Mouse (Mus musculus) stomach, postnatal 0 days (tissue): Measurements from ENCODE around the gene Kdm5a. TPM values are rescaled to one million over a fixed set of nuclear protein-coding genes. Genes with fewer than 3 reads are reported as not detected.
A peak's percentile ranks its signal among the peaks of the same experiment; 100 is the strongest.

Experiments used
- ATAC-seq: fragments of 200-750 bp; cut with Nextera tagmentation; 2 replicates; pipeline ENCODE4 v1.8.0; 2017; ENCODE audit not compliant: low FRiP score, low TSS enrichment
- DNase-seq: peaks from one replicate; pipeline ENCODE4 v3.0.0-alpha.2; 2016; ENCODE audit warnings: low spot score
- H3K27ac ChIP-seq: fragments of 300-500 bp; sonication (generic); replicated peaks from 2 replicates; pipeline ENCODE4 v1.5.1; 2014; ENCODE audit warnings: mild to moderate bottlenecking, control low read depth
- H3K27me3 ChIP-seq: fragments of 300-500 bp; sonication (generic); 2 replicates; pipeline ENCODE4 v1.6.1; 2014; ENCODE audit warnings: low read length; ENCODE audit not compliant: control insufficient read depth, insufficient read depth
- H3K36me3 ChIP-seq: fragments of 300-500 bp; sonication (generic); 2 replicates; pipeline ENCODE4 v1.6.1; 2014; ENCODE audit warnings: low read length, mixed read lengths; ENCODE audit not compliant: control insufficient read depth, insufficient read depth
- H3K4me1 ChIP-seq: fragments of 300-500 bp; sonication (generic); replicated peaks from 2 replicates; pipeline ENCODE4 v1.6.1; 2014; ENCODE audit warnings: antibody characterized with exemption; ENCODE audit not compliant: control insufficient read depth, insufficient read depth
- H3K4me2 ChIP-seq: fragments of 300-500 bp; sonication (generic); replicated peaks from 2 replicates; pipeline ENCODE4 v1.6.1; 2014; ENCODE audit warnings: low read depth, mild to moderate bottlenecking, control low read depth, moderate library complexity
- H3K4me3 ChIP-seq: fragments of 300-500 bp; sonication (generic); 2 replicates; pipeline ENCODE4 v1.5.1; 2014; ENCODE audit warnings: low read depth, low read length, control low read depth
- H3K9ac ChIP-seq: fragments of 300-500 bp; sonication (generic); 2 replicates; pipeline ENCODE4 v1.6.1; 2014; ENCODE audit warnings: mild to moderate bottlenecking, low read length, control low read depth, mixed read lengths
- H3K9me3 ChIP-seq: fragments of 300-500 bp; sonication (generic); 2 replicates; pipeline ENCODE4 v1.6.1; 2016; ENCODE audit warnings: low read length; ENCODE audit not compliant: control insufficient read depth
- CTCF ChIP-seq: IDR thresholded peaks from 2 replicates; pipeline ENCODE4 v1.5.1; 2016; ENCODE audit warnings: antibody characterized with exemption, low read depth, mild to moderate bottlenecking, moderate library complexity
- EP300 ChIP-seq: optimal IDR thresholded peaks from 2 replicates; pipeline ENCODE3; 2016; ENCODE audit warnings: antibody characterized with exemption
- WGBS: fragments of 180-500 bp; shearing (Covaris S2); extraction: QIAGEN DNeasy Blood & Tissue Kit; methylation state at CpG from one replicate; pipeline ENCODE4 v1.1.7; 2014; 5-methylcytosine and 5-hydroxymethylcytosine counted together
- polyA plus RNA-seq: library from polyadenylated mRNA; unstranded; fragments of >200 nt; fragmentation: Nextera tagmentation; extraction: Ambion mirVana; gene quantifications from 2 replicates; pipeline ENCODE4 v1.2.1, GENCODE M21; 2015

Kdm5a gene
- polyA plus RNA-seq, 1 experiment from 2014 or later: 23.1 TPM

- ATAC-seq (no peak), DNase-seq (no peak)
- Histone ChIP-seq H3K4me1 (no peaks in the 10 kb centered on the region), H3K4me3 (no peak overlapping the region), H3K4me2 (no peak overlapping the region), H3K9ac (no peak overlapping the region), H3K36me3 (peaks cover 13% of the 10 kb centered on the region), H3K27me3 (no peaks in the 10 kb centered on the region), H3K9me3 (no peaks in the 10 kb centered on the region), H3K27ac (no peak overlapping the region)
- WGBS: 76% methylated on average over 2 of the region's 2 CpGs
- TF ChIP-seq EP300 (no peak), CTCF (peak; percentile 51)
Measured at GRCm38 (mm10) chr6:120332351-120332750, 31.6 kb upstream of the Kdm5a start.

GRCm38 (mm10) chr6:120343992-120344391, 19.9 kb upstream of the Kdm5a start:
- H3K4me3 ChIP-seq: no peak overlapping the region
- no peak overlapping the region for H3K27ac ChIP-seq
- H3K27me3 ChIP-seq: no peaks in the 10 kb centered on the region
- 41% methylated on average over 1 of the region's 1 CpGs for WGBS
- H3K9me3 ChIP-seq: no peaks in the 10 kb centered on the region
- no peaks in the 10 kb centered on the region for H3K4me1 ChIP-seq
- DNase-seq (no peak), ATAC-seq (no peak)
- H3K9ac ChIP-seq: no peak overlapping the region
- TF ChIP-seq EP300: no peak
- TF ChIP-seq CTCF: no peak
- H3K4me2 ChIP-seq: no peak overlapping the region
- H3K36me3 ChIP-seq: peaks cover 10% of the 10 kb centered on the region

GRCm38 (mm10) chr6:120349018-120349417, 14.9 kb upstream of the Kdm5a start:
- DNase-seq (no peak), ATAC-seq (no peak)
- H3K4me2 ChIP-seq: no peak overlapping the region
- no peak overlapping the region for H3K4me3 ChIP-seq
- peaks cover 5% of the 10 kb centered on the region for H3K36me3 ChIP-seq
- no peaks in the 10 kb centered on the region for H3K27me3 ChIP-seq
- 88% methylated on average over 3 of the region's 3 CpGs for WGBS
- no peaks in the 10 kb centered on the region for H3K4me1 ChIP-seq
- TF ChIP-seq CTCF (no peak), EP300 (no peak)
- no peaks in the 10 kb centered on the region for H3K9me3 ChIP-seq
- H3K9ac ChIP-seq: no peak overlapping the region
- no peak overlapping the region for H3K27ac ChIP-seq

- Histone ChIP-seq H3K9me3 (no peaks in the 10 kb centered on the region), H3K4me2 (peak overlapping the region; percentile 53), H3K27ac (peak overlapping the region; percentile 93), H3K36me3 (no peaks in the 10 kb centered on the region), H3K9ac (peak overlapping the region; percentile 71), H3K4me3 (peak overlapping the region; percentile 57), H3K27me3 (no peaks in the 10 kb centered on the region), H3K4me1 (peaks cover 4% of the 10 kb centered on the region; the same call in 1 of the 2 replicates)
- WGBS: 17% methylated on average over 5 of the region's 5 CpGs
- ATAC-seq: no peak
- DNase-seq: no peak
- TF ChIP-seq EP300 (no peak), CTCF (no peak)
Measured at GRCm38 (mm10) chr6:120356478-120356877, 7.4 kb upstream of the Kdm5a start.

- H3K9ac ChIP-seq: peak overlapping the region; percentile 71
- WGBS: under 1% methylated on average over 31 of the region's 31 CpGs
- H3K4me3 ChIP-seq: peak overlapping the region; percentile 57
- peak; percentile 98 for ATAC-seq
- no peaks in the 10 kb centered on the region for H3K9me3 ChIP-seq
- H3K4me2 ChIP-seq: peak overlapping the region; percentile 53
- H3K36me3 ChIP-seq: no peaks in the 10 kb centered on the region
- no peaks in the 10 kb centered on the region for H3K27me3 ChIP-seq
- TF ChIP-seq CTCF (peak; percentile 49), EP300 (no peak)
- peaks cover 4% of the 10 kb centered on the region; the same call in 1 of the 2 replicates for H3K4me1 ChIP-seq
- peak; percentile 85 for DNase-seq
- H3K27ac ChIP-seq: peak overlapping the region; percentile 93
Measured at GRCm38 (mm10) chr6:120356951-120357945, 6.7 kb upstream of the Kdm5a start.

- H3K9ac ChIP-seq: no peak overlapping the region
- no peak overlapping the region for H3K4me3 ChIP-seq
- 0 out of 2 replicates have a peak overlapping the region, but pooled peaks have one; percentile 13 for H3K27ac ChIP-seq
- TF ChIP-seq EP300: no peak
- no peak for TF ChIP-seq CTCF
- no peaks in the 10 kb centered on the region for H3K36me3 ChIP-seq
- ATAC-seq (no peak), DNase-seq (no peak)
- no peaks in the 10 kb centered on the region for H3K4me1 ChIP-seq
- H3K4me2 ChIP-seq: no peak overlapping the region
- H3K27me3 ChIP-seq: no peaks in the 10 kb centered on the region
- 96% methylated on average over 2 of the region's 2 CpGs for WGBS
- no peaks in the 10 kb centered on the region for H3K9me3 ChIP-seq
Measured at GRCm38 (mm10) chr6:120362124-120362523, 1.8 kb upstream of the Kdm5a start.
